Mouse (Mus musculus) heart, embryonic 14.5 days (tissue): Measurements from ENCODE around the gene Aoah. TPM values are rescaled to one million over a fixed set of nuclear protein-coding genes. Genes with fewer than 3 reads are reported as not detected.

Source experiments
- ATAC-seq: fragments of 200-750 bp; cut with Nextera tagmentation; 2 replicates; pipeline ENCODE4 v1.8.0; 2017; ENCODE audit warnings: low read depth, moderate TSS enrichment; ENCODE audit not compliant: insufficient number of reproducible peaks, insufficient read depth, low FRiP score
- H3K27ac ChIP-seq, 2 experiments: fragments of 200-500 bp in 1 of 2; fragments of 300-500 bp in 1 of 2; sonication (generic) in 1 of 2; replicated peaks in 1 of 2; 2 replicates each; pipeline ENCODE4 v1.5.1; 2012 to 2014; ENCODE audit warnings: low read depth in 2 of 2, low read length in 2 of 2, control low read depth in 1 of 2, mild to moderate bottlenecking in 1 of 2, mixed read lengths in 1 of 2; ENCODE audit not compliant: control insufficient read depth in 1 of 2, insufficient read depth in 1 of 2
- H3K27me3 ChIP-seq: fragments of 300-500 bp; sonication (generic); 2 replicates; pipeline ENCODE4 v1.6.1; 2014; ENCODE audit warnings: mild to moderate bottlenecking, low read length, control low read depth; ENCODE audit not compliant: control insufficient read depth, insufficient read depth
- H3K36me3 ChIP-seq: fragments of 300-500 bp; sonication (generic); 2 replicates; pipeline ENCODE4 v1.6.1; 2014; ENCODE audit warnings: mild to moderate bottlenecking, control low read depth, low read length, mixed read lengths; ENCODE audit not compliant: control insufficient read depth, insufficient read depth
- H3K4me1 ChIP-seq, 2 experiments: fragments of 200-500 bp in 1 of 2; fragments of 300-500 bp in 1 of 2; sonication (generic) in 1 of 2; 2 replicates each; pipeline ENCODE4 v1.6.1; 2012 to 2014; ENCODE audit warnings: low read length in 2 of 2, control low read depth in 1 of 2, mixed read lengths in 1 of 2; ENCODE audit not compliant: control insufficient read depth in 2 of 2, insufficient read depth in 2 of 2
- H3K4me2 ChIP-seq: fragments of 300-500 bp; sonication (generic); 2 replicates; pipeline ENCODE4 v1.6.1; 2014; ENCODE audit warnings: mild to moderate bottlenecking, low read length
- H3K4me3 ChIP-seq, 2 experiments: fragments of 200-500 bp in 1 of 2; fragments of 300-500 bp in 1 of 2; sonication (generic) in 1 of 2; 2 replicates each; pipeline ENCODE4 v1.5.1; 2012 to 2014; ENCODE audit warnings: low read length in 2 of 2, mild to moderate bottlenecking in 2 of 2, control low read depth in 1 of 2, low read depth in 1 of 2, moderate library complexity in 1 of 2; ENCODE audit not compliant: control insufficient read depth in 1 of 2, insufficient read depth in 1 of 2
- H3K9ac ChIP-seq: fragments of 300-500 bp; sonication (generic); 2 replicates; pipeline ENCODE4 v1.6.1; 2014; ENCODE audit warnings: mild to moderate bottlenecking, low read length
- H3K9me3 ChIP-seq: fragments of 300-500 bp; sonication (generic); 2 replicates; pipeline ENCODE4 v1.6.1; 2016; ENCODE audit warnings: low read length, control low read depth; ENCODE audit not compliant: control insufficient read depth
- WGBS: fragments of 180-500 bp; shearing (Covaris S2); extraction: QIAGEN DNeasy Blood & Tissue Kit; methylation state at CpG from one replicate; pipeline ENCODE4 v1.1.7; 2014; 5-methylcytosine and 5-hydroxymethylcytosine counted together
- polyA plus RNA-seq: library from polyadenylated mRNA; unstranded; fragments of >200 nt; fragmentation: Nextera tagmentation; extraction: Ambion mirVana; gene quantifications from 2 replicates; pipeline ENCODE4 v1.2.1, GENCODE M21; 2014

The Aoah gene
- 0.72 and 1.00 TPM in 2 replicates for polyA plus RNA-seq

DNA sequence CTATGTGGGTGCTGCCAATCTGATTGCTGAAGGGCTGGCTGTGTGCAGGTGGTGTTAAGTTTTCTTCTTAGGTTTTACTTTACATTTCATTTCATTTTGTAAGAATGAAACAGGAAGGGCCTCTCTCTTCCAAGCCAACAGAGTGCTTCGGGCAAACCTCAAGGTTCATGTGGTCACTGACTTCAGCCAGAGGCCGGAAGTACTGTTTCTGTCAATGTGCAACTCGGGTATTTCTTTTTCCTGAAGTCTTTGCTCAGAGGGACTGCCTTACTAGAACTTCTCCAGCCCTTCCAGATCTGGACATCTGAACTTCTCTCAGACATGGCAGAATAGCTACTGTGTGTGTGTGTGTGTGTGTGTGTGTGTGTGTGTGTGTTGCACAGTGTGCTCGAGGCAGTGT is at the start of gene Aoah:
Aoah (plus strand) TSS at position 213 of the 400 bp plus-strand sequence.
- Histone ChIP-seq H3K4me2 (no peak within 1 kb of the TSS), H3K9me3 (no peaks in the 10 kb centered on the region), H3K4me3 (no peak within 1 kb of the TSS), H3K27ac (no peak within 1 kb of the TSS), H3K36me3 (no peaks in the 10 kb centered on the region), H3K27me3 (no peaks in the 10 kb centered on the region), H3K9ac (no peak within 1 kb of the TSS), H3K4me1 (no peaks in the 10 kb centered on the region)
- 68% methylated on average over 4 of the region's 4 CpGs for WGBS
- no peak for ATAC-seq

DNA sequence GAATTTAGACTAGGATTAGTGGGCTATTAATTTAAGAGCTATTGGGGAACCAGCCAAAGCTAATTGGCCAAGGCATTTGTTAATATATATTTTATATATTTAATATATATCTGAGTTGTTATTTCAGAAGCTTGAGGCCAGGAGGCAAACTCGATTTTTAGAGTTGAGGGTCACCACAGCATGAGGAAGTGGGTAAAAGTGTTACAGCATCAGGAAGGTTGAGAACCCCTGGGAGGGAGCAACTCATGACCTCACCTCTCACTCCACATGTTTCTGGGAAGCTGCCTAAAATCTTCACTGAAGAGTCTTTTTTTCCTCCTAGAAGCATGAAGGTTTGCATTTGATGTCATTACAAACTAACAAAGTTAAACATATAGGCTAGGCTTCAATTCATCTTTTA is 39.1 kb upstream of the Aoah start:
- Histone ChIP-seq H3K27me3 (no peaks in the 10 kb centered on the region), H3K9me3 (no peaks in the 10 kb centered on the region), H3K9ac (no peak overlapping the region), H3K4me3 (no peak overlapping the region), H3K36me3 (no peaks in the 10 kb centered on the region), H3K4me1 (no peaks in the 10 kb centered on the region), H3K4me2 (no peak overlapping the region), H3K27ac (no peak overlapping the region)
- no peak for ATAC-seq
- WGBS = 56% methylated on average over 1 of the region's 1 CpGs

DNA sequence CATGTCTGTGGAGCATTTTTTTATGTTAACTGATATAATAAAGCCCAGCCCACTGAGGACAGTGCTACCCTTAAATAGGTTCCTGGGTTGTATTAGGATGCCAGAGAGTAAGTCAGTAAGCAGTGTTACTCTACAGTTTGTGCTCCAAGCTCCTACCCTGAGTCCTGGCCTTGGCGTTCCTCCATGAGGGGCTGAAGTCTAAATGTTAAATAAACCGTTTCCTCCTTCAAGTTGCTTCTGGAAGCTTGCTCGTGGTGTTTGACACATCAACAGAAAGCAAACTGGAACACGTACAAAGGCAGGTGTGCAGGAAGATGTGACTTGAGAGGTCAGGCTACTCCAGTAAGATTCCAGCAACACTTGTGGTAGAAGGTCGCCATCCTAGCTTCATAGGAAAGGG is 10.3 kb upstream of the Aoah start:
- no peak overlapping the region for H3K4me3 ChIP-seq
- no peak overlapping the region for H3K9ac ChIP-seq
- no peaks in the 10 kb centered on the region for H3K27me3 ChIP-seq
- H3K4me1 ChIP-seq = no peaks in the 10 kb centered on the region
- ATAC-seq = no peak
- no peak overlapping the region for H3K4me2 ChIP-seq
- H3K27ac ChIP-seq = no peak overlapping the region
- H3K36me3 ChIP-seq = no peaks in the 10 kb centered on the region
- no peaks in the 10 kb centered on the region for H3K9me3 ChIP-seq
- 75% methylated on average over 5 of the region's 5 CpGs for WGBS

DNA sequence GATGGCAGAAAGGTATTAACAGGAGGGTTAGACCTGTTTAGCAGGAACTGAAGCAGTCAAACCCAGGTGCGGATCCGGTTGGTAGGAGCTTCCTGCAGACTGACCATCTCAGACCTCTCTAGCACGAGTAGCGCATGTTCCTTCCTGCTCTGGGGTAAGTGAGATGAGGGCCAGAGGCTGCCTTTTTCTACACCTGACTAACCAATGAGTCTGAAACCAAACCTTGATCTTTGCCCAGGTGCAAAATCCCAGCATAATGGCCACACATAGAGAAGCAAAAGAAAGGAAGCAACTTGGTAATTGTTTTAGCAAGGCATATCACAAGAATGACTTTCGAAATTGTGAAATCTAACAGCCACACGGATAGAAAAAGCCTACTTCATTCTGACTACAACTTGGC is 9.9 kb upstream of the Aoah start:
- no peak for ATAC-seq
- no peaks in the 10 kb centered on the region for H3K9me3 ChIP-seq

DNA sequence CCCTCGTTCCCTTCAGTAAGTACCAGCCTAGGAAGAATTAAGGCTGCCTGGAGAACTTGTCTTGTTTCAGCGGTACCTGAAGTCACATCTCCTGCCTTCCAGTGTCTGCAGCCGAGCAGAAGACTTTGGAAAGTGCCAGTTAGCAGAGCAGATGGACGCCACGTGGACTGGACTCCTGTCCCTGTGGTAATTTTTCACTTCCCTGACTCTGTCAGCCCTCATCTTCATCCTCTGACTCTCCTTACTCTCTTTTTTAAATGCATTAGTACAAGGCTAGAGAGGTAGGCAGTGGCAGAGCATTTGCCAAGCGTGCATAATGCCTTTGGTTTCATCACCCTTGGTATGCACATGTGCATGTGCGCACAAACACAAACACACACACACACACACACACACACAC is 8.0 kb upstream of the Aoah start:
- Histone ChIP-seq H3K4me1 (no peaks in the 10 kb centered on the region), H3K27ac (no peak overlapping the region), H3K27me3 (no peaks in the 10 kb centered on the region), H3K9ac (no peak overlapping the region), H3K36me3 (no peaks in the 10 kb centered on the region), H3K9me3 (no peaks in the 10 kb centered on the region), H3K4me2 (no peak overlapping the region), H3K4me3 (no peak overlapping the region)
- no peak for ATAC-seq
- 76% methylated on average over 7 of the region's 7 CpGs for WGBS

More for the DNA sequence above, 9.9 kb upstream of the Aoah start:
- H3K27ac ChIP-seq = no peak overlapping the region
- no peak overlapping the region for H3K9ac ChIP-seq
- no peaks in the 10 kb centered on the region for H3K27me3 ChIP-seq
- WGBS = 87% methylated on average over 6 of the region's 6 CpGs
- H3K4me3 ChIP-seq = no peak overlapping the region
- H3K4me1 ChIP-seq = no peaks in the 10 kb centered on the region
- H3K4me2 ChIP-seq = no peak overlapping the region
- no peaks in the 10 kb centered on the region for H3K36me3 ChIP-seq

DNA sequence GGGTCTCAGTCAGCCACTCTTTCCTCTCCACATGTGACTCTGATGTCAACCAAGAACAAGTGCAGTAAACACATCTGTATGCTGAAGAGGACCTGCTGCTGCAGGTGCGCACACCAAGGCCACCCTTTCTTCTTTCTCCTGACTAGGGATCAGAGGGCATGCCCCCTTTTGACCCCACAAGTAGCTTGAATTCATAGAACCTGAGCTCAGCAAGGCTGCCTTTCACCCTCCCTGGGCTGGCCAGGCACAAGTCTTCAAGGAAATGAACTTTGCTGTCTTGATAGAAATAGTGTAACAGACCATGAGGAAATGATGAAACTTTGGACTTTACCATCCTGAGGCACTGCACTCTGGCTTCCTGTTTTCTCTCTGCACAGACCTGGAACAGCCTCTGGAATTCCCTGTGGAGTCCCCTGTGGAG is 7.1 kb upstream of the Aoah start:
- H3K4me3 ChIP-seq = no peak overlapping the region
- no peak overlapping the region for H3K9ac ChIP-seq
- no peak overlapping the region for H3K4me2 ChIP-seq
- no peaks in the 10 kb centered on the region for H3K9me3 ChIP-seq
- H3K4me1 ChIP-seq = no peaks in the 10 kb centered on the region
- H3K27me3 ChIP-seq = no peaks in the 10 kb centered on the region
- 82% methylated on average over 1 of the region's 1 CpGs for WGBS
- no peaks in the 10 kb centered on the region for H3K36me3 ChIP-seq
- no peak overlapping the region for H3K27ac ChIP-seq
- no peak for ATAC-seq

DNA sequence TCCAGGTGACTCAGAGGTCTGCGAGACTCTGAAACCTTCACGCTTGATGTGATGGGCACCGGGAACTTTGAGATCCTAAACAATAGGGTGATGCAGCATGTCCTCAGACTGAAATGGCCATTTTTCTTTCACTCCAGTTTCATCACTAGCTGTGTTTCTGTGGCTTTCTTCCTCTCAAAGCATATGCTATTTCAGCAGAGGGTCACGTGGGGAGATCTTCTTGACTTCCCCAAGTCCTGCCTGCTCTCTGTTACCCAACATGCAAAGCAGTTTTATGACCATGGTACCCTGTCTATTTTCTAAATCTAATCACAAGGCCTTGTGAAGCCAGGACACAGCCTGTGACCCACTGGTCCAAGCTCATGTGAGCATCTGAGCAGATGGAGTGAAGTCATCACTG is 6.0 kb upstream of the Aoah start:
- Histone ChIP-seq H3K9me3 (no peaks in the 10 kb centered on the region), H3K27ac (no peak overlapping the region), H3K27me3 (no peaks in the 10 kb centered on the region), H3K4me2 (no peak overlapping the region), H3K36me3 (no peaks in the 10 kb centered on the region), H3K4me3 (no peak overlapping the region), H3K4me1 (no peaks in the 10 kb centered on the region), H3K9ac (no peak overlapping the region)
- ATAC-seq = no peak
- WGBS = 83% methylated on average over 4 of the region's 4 CpGs

DNA sequence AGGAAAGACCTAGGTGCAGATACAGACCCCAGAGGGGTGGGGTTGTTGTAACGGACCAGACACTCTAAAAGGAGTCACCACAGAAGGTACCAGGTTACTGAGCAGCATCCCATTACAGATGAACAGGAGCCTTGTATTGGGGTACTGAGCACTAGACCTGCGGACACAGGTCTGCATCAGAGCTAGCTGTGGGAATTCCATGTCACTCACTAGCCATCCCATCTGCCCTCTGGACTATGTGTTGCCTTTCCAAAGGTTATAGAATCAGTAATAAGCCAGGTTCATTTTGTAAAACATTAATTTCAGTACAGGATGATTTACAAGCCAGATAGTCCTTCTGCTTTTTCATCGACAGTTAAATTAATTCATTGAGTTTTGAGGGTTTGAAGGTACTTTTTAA is 2.7 kb downstream of the Aoah start:
- no peaks in the 10 kb centered on the region for H3K27me3 ChIP-seq
- no peaks in the 10 kb centered on the region for H3K4me1 ChIP-seq
- H3K36me3 ChIP-seq = no peaks in the 10 kb centered on the region
- no peak overlapping the region for H3K4me2 ChIP-seq
- H3K27ac ChIP-seq = no peak overlapping the region
- no peak overlapping the region for H3K4me3 ChIP-seq
- WGBS = 78% methylated on average over 3 of the region's 3 CpGs
- H3K9ac ChIP-seq = no peak overlapping the region
- H3K9me3 ChIP-seq = no peaks in the 10 kb centered on the region
- ATAC-seq = no peak
